Mouse (Mus musculus) spleen, adult 18-20 months (tissue): ENCODE data around the gene Apela.

ENCODE experiments used
- DNase-seq, 2 experiments: peaks; one replicate each; pipeline ENCODE4 v3.0.0; 2022; ENCODE audit warnings: mixed read lengths in 2 of 2

The Apela gene

GRCm38 (mm10) chr8:65037117-65037533 lies at the start of gene Apela:
Gene Apela (minus strand): TSS chr8:65037336.
- DNase-seq: no peak

GRCm38 (mm10) chr8:65085680-65086079 lies 48.5 kb upstream of the Apela start:
- no peak for DNase-seq

- DNase-seq: no peak
Observed at GRCm38 (mm10) chr8:65080731-65081130, 43.6 kb upstream of the Apela start.

DNA sequence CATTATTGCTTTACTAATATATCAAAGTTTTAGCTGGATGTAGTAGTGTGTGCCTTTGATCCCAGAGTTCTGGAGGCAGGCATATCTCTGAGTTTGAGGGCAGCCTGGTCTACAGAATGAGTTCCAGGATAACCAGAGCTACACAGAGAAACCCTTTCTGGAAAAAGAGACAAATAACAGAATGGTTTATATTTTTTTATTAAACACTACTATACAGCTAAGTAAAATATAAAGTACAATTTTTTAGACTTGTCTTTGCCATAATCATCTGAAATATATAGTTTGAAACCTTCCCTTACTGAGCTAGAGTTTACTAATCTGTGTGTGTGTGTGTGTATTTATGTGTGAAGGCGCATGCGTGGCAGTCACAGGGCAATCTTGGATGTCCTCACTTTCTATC lies 37.6 kb upstream of the Apela start, which contains the start of gene Gm10663:
Gene Gm10663 (plus strand): TSS at position 301 of the 400 bp plus-strand sequence.
- DNase-seq: no peak

DNA sequence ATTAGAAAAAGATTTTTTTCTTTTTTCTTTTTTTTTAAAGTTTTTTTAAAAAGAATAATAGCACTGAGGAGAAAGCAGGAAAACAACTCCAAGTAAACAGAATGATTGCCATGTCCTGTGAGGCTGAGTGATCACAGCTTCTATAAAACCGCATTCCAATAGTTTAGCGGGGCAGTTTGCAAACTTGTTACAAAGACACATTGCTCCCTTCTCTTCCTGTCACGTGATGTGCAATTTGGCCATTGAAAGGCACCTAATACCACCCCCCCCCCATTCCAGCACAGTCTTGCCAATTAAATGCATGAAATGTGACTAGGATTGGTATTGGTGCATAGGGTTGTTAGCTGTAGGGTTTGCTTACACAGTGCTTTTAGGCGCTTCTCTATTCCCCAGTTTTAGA lies 33.9 kb upstream of the Apela start:
- no peak for DNase-seq

- DNase-seq: no peak
Observed at GRCm38 (mm10) chr8:65068473-65068819, 31.3 kb upstream of the Apela start.

DNA sequence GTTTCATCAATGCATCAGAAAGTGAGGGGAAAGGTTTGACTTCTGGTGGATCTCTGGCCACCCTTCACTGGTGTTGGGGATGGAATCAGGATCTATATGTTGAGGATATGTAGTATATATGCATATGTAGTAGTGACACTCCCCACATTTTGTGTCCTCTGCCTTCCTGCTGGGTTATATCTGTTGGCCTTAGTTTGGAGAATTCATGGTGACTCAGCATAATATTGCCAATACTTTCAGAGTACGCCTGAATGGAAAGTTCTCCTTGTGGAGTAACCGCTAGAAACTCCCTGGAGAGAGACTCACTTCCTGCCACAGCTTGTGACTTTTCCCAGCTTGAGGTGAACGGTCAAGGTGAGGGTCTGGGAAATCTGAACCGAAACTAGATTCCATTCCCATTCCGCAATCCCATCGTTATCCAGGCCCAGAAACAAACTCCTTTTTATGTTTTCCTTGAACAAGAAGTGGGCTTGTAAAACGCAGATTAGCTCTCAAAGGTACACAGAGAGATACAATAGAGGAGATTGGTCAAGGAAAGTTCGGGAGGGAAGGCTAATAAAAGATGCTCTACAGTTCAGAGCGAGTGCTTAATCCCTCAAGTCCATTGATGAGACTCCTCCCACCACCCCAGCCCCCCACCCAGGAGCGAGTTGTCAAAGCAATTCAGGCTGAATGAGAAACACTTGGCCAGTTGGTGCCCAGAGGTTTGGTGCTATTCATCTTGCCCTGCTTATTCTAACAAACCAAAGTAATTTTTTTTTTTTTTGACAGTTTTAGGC lies 30.7 kb upstream of the Apela start:
- DNase-seq: no peak

- no peak for DNase-seq
Observed at GRCm38 (mm10) chr8:65067031-65067430, 29.9 kb upstream of the Apela start.

DNA sequence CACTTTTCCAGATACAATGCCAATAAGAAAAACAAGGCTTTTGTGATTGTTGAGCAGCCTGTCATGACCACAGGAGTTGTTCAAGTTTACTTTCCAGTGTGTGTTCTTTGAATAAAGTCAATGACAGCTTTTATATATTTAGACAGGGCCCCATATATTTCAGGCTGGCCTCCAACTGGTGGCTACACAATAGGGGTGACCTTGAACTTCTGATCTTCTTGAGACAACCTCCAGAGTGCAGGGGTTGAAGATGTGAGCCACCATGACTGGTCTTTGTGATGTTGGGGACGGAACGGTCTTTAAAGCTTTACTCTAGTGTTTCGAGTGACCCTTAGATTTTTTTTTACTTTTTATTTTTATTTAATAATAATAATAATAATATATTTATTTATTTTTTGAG lies 28.5 kb upstream of the Apela start:
- no peak for DNase-seq

DNA sequence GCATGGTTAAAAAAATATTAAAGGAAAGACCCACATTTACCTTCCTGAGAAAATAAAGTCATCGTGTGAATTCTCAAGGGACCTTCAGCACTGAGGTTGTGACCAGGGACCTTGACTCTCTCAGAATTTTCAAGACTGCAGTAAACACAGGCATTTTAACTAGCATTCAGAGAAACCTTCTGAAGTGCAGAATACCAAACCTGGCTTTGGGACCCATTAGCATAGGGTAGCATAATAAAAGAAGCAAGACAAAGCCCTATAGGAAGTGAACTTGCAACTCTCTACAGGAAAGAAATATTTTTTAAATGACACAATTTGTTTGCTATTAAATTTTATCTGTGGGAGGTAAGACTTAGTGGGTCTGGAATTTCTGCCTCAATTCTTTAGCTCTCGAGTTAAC lies 26.9 kb upstream of the Apela start:
- no peak for DNase-seq

GRCm38 (mm10) chr8:65062195-65062594 lies 25.1 kb upstream of the Apela start:
- DNase-seq: no peak

GRCm38 (mm10) chr8:65056722-65057121 lies 19.6 kb upstream of the Apela start:
- no peak for DNase-seq

- DNase-seq: no peak
Observed at GRCm38 (mm10) chr8:65053968-65054367, 16.8 kb upstream of the Apela start.

- DNase-seq: no peak
Observed at GRCm38 (mm10) chr8:65053554-65053953, 16.4 kb upstream of the Apela start.

GRCm38 (mm10) chr8:65047801-65048200 lies 10.7 kb upstream of the Apela start:
- no peak for DNase-seq

DNA sequence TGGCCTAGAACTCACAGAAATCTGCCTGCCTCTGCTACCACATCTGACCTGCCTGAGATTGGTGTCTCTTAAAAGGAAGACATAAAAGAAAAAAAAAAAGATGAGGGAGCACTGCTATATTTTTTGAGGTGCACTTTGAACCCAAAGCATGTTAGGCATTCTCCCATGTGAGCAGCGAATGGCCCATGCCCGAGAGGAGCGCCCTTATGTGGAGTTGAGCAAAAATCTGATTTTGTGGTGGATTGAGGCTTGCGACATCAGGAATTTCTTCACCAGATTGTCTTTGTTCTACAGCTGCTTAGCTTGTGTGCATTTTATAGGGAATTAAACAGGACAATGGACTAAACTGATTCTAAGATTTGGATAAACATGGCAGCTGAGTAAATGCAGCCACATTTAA lies 10.1 kb upstream of the Apela start:
- DNase-seq: no peak

DNA sequence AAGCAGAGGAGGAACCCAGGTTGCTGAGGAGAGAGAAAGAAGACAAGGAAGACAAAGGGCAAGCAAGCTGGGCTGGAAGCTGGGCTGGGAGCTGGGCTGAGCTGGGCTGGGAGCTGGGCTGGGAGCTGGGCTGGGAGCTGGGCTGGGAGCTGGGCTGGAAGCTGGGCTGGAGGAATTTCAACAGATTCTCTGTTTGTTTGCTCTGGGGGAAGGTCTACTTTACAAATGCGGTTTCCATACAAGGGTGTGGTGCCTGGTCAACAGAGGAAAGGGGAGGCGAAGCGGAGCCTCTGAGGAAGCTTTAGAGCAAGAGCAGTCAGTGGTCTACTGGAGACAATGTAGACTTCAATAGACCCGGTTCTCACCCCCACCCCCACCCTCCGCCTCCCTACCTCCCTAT lies 9.4 kb upstream of the Apela start:
- DNase-seq: no peak

DNA sequence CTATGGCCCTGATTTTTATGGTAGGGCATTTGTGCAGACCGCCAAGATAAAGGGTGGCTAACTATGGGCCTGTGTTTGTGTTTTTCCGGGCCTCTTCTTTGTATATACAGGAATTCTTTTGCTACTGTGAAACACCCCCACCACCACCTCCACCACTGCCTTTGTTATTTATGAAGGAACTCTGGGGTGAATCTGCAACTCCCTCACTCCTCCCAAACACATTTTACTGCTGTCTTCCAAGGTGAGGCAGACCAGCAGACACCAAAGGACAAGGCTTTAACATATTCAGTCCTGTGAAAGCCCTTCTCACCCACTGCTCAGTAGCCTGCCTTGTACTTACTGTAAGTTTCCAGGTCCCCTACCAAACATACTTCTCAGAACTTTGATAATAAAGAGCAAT lies 3.0 kb downstream of the Apela start:
- DNase-seq: no peak

DNA sequence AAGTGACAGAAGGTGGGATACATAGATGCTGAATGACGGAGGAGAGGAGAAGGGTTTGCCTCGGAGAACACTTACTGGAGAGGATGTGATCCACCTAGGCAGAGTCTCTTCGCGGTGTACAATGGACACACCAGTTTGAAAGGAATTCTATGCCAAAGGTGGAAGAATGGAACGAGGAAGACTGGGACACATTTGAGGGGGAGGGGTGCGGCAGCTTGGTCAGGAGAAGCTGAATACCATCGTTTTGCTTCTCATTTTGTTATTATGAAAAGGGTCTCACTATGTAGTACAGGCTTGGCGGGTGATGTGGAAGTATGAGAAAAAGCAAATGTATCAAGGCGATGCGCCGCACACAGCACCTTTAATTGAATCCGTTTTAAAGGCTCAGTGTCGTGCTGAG lies 4.1 kb downstream of the Apela start:
- no peak for DNase-seq

DNA sequence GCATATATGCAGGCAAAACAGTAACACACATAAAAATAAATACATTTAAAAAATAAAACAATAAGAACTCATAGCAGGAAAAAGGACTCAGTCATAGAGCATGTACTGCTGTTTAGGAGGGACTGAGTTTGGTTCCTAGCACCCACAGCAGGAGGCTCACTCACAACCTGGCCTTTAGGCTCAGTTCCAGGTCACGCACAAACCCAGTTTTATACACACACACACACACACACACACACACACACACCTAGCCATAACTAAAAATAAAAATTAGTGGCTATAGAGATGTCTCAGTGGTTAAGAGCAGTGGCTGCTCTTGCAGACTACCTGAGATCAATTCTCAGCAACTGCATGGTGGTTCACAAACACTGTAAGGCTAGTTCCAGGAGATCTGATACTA lies 5.0 kb downstream of the Apela start:
- no peak for DNase-seq

DNA sequence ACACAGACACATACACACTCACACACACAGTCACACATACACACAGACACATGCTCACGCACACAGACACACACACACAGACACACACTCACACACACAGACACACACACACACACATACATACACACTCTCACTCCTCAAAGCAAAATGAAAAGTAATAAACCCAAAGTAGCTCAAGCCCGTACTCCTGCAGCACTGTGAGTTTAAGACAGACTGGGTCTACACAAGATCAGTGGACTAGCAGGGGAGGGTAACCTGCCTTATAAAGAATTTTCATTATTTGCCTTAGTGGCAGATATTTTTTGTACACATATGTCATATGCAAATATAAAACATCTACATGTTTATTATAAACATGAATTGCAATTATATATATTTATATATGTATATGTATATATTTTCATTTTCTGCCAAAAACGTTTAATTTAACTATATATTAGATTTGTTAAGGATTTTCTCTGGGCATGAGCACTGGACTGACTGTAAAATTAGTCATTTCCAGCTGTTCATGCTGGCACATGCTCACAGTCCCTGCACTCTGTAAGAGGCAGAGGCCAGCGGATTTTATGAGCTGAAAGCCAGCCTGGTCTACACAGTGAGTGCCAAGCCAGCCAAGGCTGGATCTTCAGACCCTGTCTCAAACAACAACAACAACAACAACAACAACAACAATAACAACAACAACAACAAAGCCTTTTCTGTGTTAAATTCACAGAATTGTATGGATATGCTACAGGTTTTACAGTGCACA lies 6.2 kb downstream of the Apela start:
- DNase-seq: no peak

GRCm38 (mm10) chr8:65029776-65030175 lies 7.4 kb downstream of the Apela start:
- no peak for DNase-seq

DNA sequence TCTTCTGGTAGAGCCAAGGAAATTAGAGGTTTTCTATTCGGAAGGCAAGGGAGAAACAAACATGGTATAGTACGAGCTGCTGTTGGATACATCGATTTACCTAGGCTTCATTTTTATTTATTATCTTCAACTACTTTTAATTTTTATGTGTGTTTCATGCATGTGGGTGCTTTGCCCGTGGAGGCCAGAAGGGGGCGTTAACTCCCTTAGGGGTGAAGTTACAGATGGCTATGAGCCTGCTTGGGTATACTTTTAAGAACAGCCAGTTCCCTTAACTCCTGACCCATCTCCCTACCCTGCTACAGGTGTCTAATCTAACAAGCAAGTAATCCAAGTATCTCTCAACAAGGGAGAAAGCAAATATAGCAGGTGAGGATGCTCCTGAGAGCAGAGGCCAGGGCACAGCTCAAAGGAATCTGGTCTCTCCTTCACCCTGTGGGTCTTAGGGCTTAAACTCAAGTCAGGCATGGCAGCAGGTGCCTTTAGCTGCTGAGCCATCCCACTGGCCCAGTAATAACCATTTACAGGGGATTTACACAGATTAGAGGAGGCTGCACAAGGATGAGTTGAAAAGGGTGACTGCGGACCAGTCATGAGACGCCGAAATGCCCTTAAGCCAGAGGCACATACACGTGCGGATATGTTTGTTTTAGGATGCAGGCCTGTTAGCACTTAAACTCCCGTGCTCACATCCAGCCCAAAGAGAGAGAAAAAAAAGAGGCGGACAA lies 8.0 kb downstream of the Apela start:
- DNase-seq: no peak

DNA sequence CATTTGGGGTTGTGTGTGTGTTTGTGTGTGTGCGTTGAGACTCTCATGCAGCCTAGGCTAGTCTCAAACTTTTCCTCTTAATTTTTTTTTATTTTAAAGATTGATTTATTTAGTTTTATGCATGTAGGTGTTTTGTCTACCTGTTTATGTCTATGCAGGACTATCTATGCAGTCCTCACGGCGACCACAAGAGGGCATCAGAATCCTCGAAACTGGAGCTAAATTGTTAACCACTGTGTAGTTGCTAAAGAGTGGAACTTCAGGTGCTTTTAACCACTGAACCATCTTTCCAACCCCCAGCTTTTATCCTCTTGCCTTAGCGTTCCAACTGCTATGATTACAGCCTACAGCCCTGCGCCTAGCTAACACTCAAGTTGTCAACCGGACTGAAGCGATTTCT lies 14.7 kb downstream of the Apela start:
- DNase-seq: peak in 1 of 2 experiments; percentile 53
